Mouse (Mus musculus): ENCODE measurements around the gene Dusp18. TPM values are rescaled to one million over a fixed set of nuclear protein-coding genes. Genes with fewer than 3 reads are reported as not detected.

The Dusp18 gene
- total and polyA plus RNA-seq, 3 experiments: 0.81 to 2.2 TPM; not detected in 1

GRCm38 (mm10) chr11:3931511-3932211, 36.6 kb downstream of the Dusp18 start, which contains the start of gene Tcn2 (continued):
- TF ChIP-seq POLR2A (IDR thresholded peaks at IDR 0.05; ENCODE audit: control insufficient read depth in 1 of 2, insufficient read depth in 1 of 2, low read depth in 1 of 2, low read length in 2 of 2, poor library complexity in 1 of 2): peak in 1 of 2 experiments; percentile 27; a peak in 1 of 4 replicates
- no peak for TF ChIP-seq JUND (IDR thresholded peaks at IDR 0.05; ENCODE audit: low read depth, low read length)
- no peak for TF ChIP-seq ZMIZ1 (IDR thresholded peaks at IDR 0.05; ENCODE audit: low read depth, low read length)
- TF ChIP-seq MYB (IDR thresholded peaks at IDR 0.05; ENCODE audit: low read depth, low read length): no peak
- peak; percentile 89 to 97 for TF ChIP-seq USF2 (IDR thresholded peaks at IDR 0.05; ENCODE audit: borderline replicate concordance in 1 of 2, insufficient read depth in 1 of 2, low read depth in 1 of 2, low read length in 2 of 2)
- no peak for TF ChIP-seq RAD21 (IDR thresholded peaks at IDR 0.05; ENCODE audit: low read depth, low read length)
- no peak for TF ChIP-seq SMC3 (IDR thresholded peaks at IDR 0.05; ENCODE audit: low read depth, low read length)
- no peak for TF ChIP-seq MEF2A (IDR thresholded peaks at IDR 0.05; ENCODE audit: extremely low read depth, insufficient replicate concordance, low read depth, low read length, poor library complexity, severe bottlenecking)
- TF ChIP-seq SIN3A (IDR thresholded peaks at IDR 0.05; ENCODE audit: low read length): peak; percentile 94
- TF ChIP-seq ZC3H11A (IDR thresholded peaks at IDR 0.05; ENCODE audit: low read depth, low read length): no peak
- peak; percentile 89 for TF ChIP-seq BHLHE40 (IDR thresholded peaks at IDR 0.05; ENCODE audit: borderline replicate concordance, low read depth, low read length)
- no peak for TF ChIP-seq CHD2 (IDR thresholded peaks at IDR 0.05; ENCODE audit: low read length)
- no peak for TF ChIP-seq KAT2A (conservative IDR thresholded peaks at IDR 0.05; ENCODE audit: low read depth, low read length)

DNA sequence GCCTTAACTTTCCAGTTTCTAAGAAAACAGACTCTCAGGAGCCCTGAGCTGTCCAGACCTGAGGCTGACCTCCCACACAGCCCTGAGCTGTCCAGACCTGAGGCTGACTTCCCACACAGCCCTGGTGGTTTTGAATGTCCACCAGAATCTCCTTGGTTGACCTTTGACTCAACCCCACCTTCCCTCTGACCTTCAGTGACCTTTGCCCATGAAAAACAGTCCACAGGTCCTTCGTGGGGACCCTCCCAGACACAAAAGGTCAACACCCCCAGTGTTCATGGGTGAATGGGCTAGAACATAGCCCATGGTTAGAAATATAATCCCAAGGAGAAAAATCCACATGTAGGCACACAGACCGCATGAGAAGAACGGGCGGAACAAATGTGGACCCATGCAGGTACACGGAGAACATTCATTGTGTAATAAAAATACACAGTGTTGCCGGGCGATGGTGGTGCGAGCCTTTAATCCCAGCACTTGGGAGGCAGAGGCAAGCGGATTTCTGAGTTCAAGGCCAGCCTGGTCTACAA, 38.8 kb downstream of the Dusp18 start:
- H3K4me3 ChIP-seq (ENCODE audit: control insufficient read depth in 1 of 2, insufficient read depth in 1 of 2, low read depth in 2 of 2, low read length in 2 of 2): no peak overlapping the region

GRCm38 (mm10) chr11:3935135-3935534, 40.1 kb downstream of the Dusp18 start:
- Histone ChIP-seq H3K27me3 (ENCODE audit: control insufficient read depth in 1 of 2, insufficient read depth in 2 of 2, low read length in 2 of 2) (peaks cover 11 to 26% of the 10 kb centered on the region in 2 experiments), H3K36me3 (ENCODE audit: control insufficient read depth in 1 of 2, insufficient read depth in 2 of 2, low read length in 2 of 2) (peaks cover 0 to 12% of the 10 kb centered on the region in 2 experiments; a peak in 2 of 4 replicates), H3K4me1 (ENCODE audit: control insufficient read depth in 1 of 2, insufficient read depth in 2 of 2, low read length in 2 of 2) (peaks cover 0 to 16% of the 10 kb centered on the region in 2 experiments; a peak in 3 of 4 replicates), H3K9ac (ENCODE audit: control insufficient read depth, low read depth, low read length, poor library complexity, severe bottlenecking) (no peak overlapping the region), H3K27ac (ENCODE audit: control insufficient read depth, low read depth, low read length) (no peak overlapping the region), H3K9me3 (replicated peaks; ENCODE audit: insufficient read depth, low read length) (no peaks in the 10 kb centered on the region), H3K4me3 (ENCODE audit: control insufficient read depth in 1 of 2, insufficient read depth in 1 of 2, low read depth in 2 of 2, low read length in 2 of 2) (no peak overlapping the region), H3K79me2 (ENCODE audit: control insufficient read depth, insufficient read depth, low read length, poor library complexity) (no peaks in the 10 kb centered on the region; the same call in 1 of the 2 replicates)
- DNase-seq (ENCODE audit: low read depth, low spot score): no peak
- TF ChIP-seq HCFC1 (IDR thresholded peaks at IDR 0.05; ENCODE audit: low read depth, low read length) (no peak), TAL1 (IDR thresholded peaks at IDR 0.05; ENCODE audit: low read length) (no peak), MEF2A (IDR thresholded peaks at IDR 0.05; ENCODE audit: extremely low read depth, insufficient replicate concordance, low read depth, low read length, poor library complexity, severe bottlenecking) (no peak), CHD2 (IDR thresholded peaks at IDR 0.05; ENCODE audit: low read length) (no peak), JUND (IDR thresholded peaks at IDR 0.05; ENCODE audit: low read depth, low read length) (no peak), USF1 (IDR thresholded peaks at IDR 0.05; ENCODE audit: low read depth, low read length) (no peak), POLR2AphosphoS2 (IDR thresholded peaks at IDR 0.05; ENCODE audit: low read length) (no peak), TBP (IDR thresholded peaks at IDR 0.05; ENCODE audit: low read depth, low read length) (no peak), CTCF (IDR thresholded peaks at IDR 0.05 in 2 of 3, conservative IDR thresholded peaks at IDR 0.05 in 1 of 3; ENCODE audit: control insufficient read depth in 1 of 3, insufficient read depth in 1 of 3, low read depth in 2 of 3, low read length in 3 of 3, poor library complexity in 1 of 3, severe bottlenecking in 1 of 3) (no peak), TCF12 (IDR thresholded peaks at IDR 0.05; ENCODE audit: low read depth, low read length) (no peak), ZC3H11A (IDR thresholded peaks at IDR 0.05; ENCODE audit: low read depth, low read length) (no peak), NELFE (IDR thresholded peaks at IDR 0.05; ENCODE audit: low read depth, low read length) (no peak), MAX (IDR thresholded peaks at IDR 0.05; ENCODE audit: low read length) (no peak), NRF1 (IDR thresholded peaks at IDR 0.05; ENCODE audit: insufficient read depth, low read depth, low read length, poor library complexity, severe bottlenecking) (no peak), ZMIZ1 (IDR thresholded peaks at IDR 0.05; ENCODE audit: low read depth, low read length) (no peak)

More for the DNA sequence above, 38.8 kb downstream of the Dusp18 start:
- H3K27me3 ChIP-seq (ENCODE audit: control insufficient read depth in 1 of 2, insufficient read depth in 2 of 2, low read length in 2 of 2): peaks cover 3 to 20% of the 10 kb centered on the region in 2 experiments
- H3K4me1 ChIP-seq (ENCODE audit: control insufficient read depth in 1 of 2, insufficient read depth in 2 of 2, low read length in 2 of 2): peaks cover 0 to 21% of the 10 kb centered on the region in 2 experiments; a peak in 3 of 4 replicates
- no peaks in the 10 kb centered on the region for H3K9me3 ChIP-seq (replicated peaks; ENCODE audit: insufficient read depth, low read length)
- H3K36me3 ChIP-seq (ENCODE audit: control insufficient read depth in 1 of 2, insufficient read depth in 2 of 2, low read length in 2 of 2): peaks cover 0 to 14% of the 10 kb centered on the region in 2 experiments; a peak in 2 of 4 replicates
- TF ChIP-seq NELFE (IDR thresholded peaks at IDR 0.05; ENCODE audit: low read depth, low read length) (no peak), NRF1 (IDR thresholded peaks at IDR 0.05; ENCODE audit: insufficient read depth, low read depth, low read length, poor library complexity, severe bottlenecking) (no peak), MXI1 (IDR thresholded peaks at IDR 0.05; ENCODE audit: low read depth, low read length) (no peak), USF2 (IDR thresholded peaks at IDR 0.05; ENCODE audit: borderline replicate concordance in 1 of 2, insufficient read depth in 1 of 2, low read depth in 1 of 2, low read length in 2 of 2) (no peak), MAX (IDR thresholded peaks at IDR 0.05; ENCODE audit: low read length) (no peak), ETS1 (IDR thresholded peaks at IDR 0.05; ENCODE audit: low read depth, low read length) (no peak), ELF1 (IDR thresholded peaks at IDR 0.05; ENCODE audit: low read depth, low read length) (no peak)
- no peaks in the 10 kb centered on the region; the same call in 1 of the 2 replicates for H3K79me2 ChIP-seq (ENCODE audit: control insufficient read depth, insufficient read depth, low read length, poor library complexity)
- no peak overlapping the region for H3K9ac ChIP-seq (ENCODE audit: control insufficient read depth, low read depth, low read length, poor library complexity, severe bottlenecking)
- no peak overlapping the region for H3K27ac ChIP-seq (ENCODE audit: control insufficient read depth, low read depth, low read length)
- DNase-seq (ENCODE audit: low read depth, low spot score): no peak

Data from MEL (cell line).